Mouse (Mus musculus) lung, postnatal 0 days (tissue): ENCODE results near the gene RPS10-NUDT3. TPM values are rescaled to one million over a fixed set of nuclear protein-coding genes. Genes with fewer than 3 reads are reported as not detected.

Experiments used
- ATAC-seq: fragments of 200-750 bp; cut with Nextera tagmentation; 2 replicates; pipeline ENCODE4 v1.8.0; 2017; ENCODE audit warnings: moderate library complexity
- DNase-seq: peaks from one replicate; pipeline ENCODE4 v3.0.0-alpha.2; 2016; ENCODE audit warnings: low spot score
- H3K27ac ChIP-seq: fragments of 300-500 bp; sonication (generic); 2 replicates; pipeline ENCODE4 v1.5.1; 2014; ENCODE audit warnings: antibody characterized with exemption, mild to moderate bottlenecking, low read length, mixed read lengths
- H3K27me3 ChIP-seq: fragments of 300-500 bp; sonication (generic); replicated peaks from 2 replicates; pipeline ENCODE4 v1.6.1; 2014; ENCODE audit warnings: low read length, mixed read lengths; ENCODE audit not compliant: insufficient read depth
- H3K36me3 ChIP-seq: fragments of 300-500 bp; sonication (generic); 2 replicates; pipeline ENCODE4 v1.6.1; 2014; ENCODE audit warnings: low read length, mixed read lengths; ENCODE audit not compliant: insufficient read depth
- H3K4me1 ChIP-seq: fragments of 300-500 bp; sonication (generic); 2 replicates; pipeline ENCODE4 v1.6.1; 2014; ENCODE audit warnings: antibody characterized with exemption, low read depth, low read length, mixed read lengths; ENCODE audit not compliant: insufficient read depth
- H3K4me2 ChIP-seq: fragments of 300-500 bp; sonication (generic); replicated peaks from 2 replicates; pipeline ENCODE4 v1.6.1; 2014; ENCODE audit warnings: low read depth, mild to moderate bottlenecking, low read length, moderate library complexity, mixed read lengths
- H3K4me3 ChIP-seq: fragments of 300-500 bp; sonication (generic); 2 replicates; pipeline ENCODE4 v1.5.1; 2014; ENCODE audit warnings: low read depth, low read length
- H3K9ac ChIP-seq: fragments of 300-500 bp; sonication (generic); replicated peaks from 2 replicates; pipeline ENCODE4 v1.6.1; 2014; ENCODE audit warnings: low read depth, mild to moderate bottlenecking
- H3K9me3 ChIP-seq: fragments of 300-500 bp; sonication (generic); 2 replicates; pipeline ENCODE4 v1.6.1; 2016; ENCODE audit warnings: low read length, mixed read lengths
- CTCF ChIP-seq: IDR thresholded peaks from 2 replicates; pipeline ENCODE4 v1.5.1; 2016; ENCODE audit warnings: antibody characterized with exemption, mild to moderate bottlenecking
- EP300 ChIP-seq: IDR thresholded peaks from 2 replicates; pipeline ENCODE4 v1.6.1; 2016; ENCODE audit warnings: antibody characterized with exemption, mild to moderate bottlenecking, control low read depth
- WGBS: fragments of 180-500 bp; shearing (Covaris S2); extraction: QIAGEN DNeasy Blood & Tissue Kit; methylation state at CpG from one replicate; pipeline ENCODE4 v1.1.7; 2014; 5-methylcytosine and 5-hydroxymethylcytosine counted together
- polyA plus RNA-seq: library from polyadenylated mRNA; unstranded; fragments of >200 nt; fragmentation: Nextera tagmentation; extraction: Ambion mirVana; gene quantifications from 2 replicates; pipeline ENCODE4 v1.2.1, GENCODE M21; 2015

RPS10-NUDT3 gene
- polyA plus RNA-seq, 1 experiment from 2014 or later, result not detected

GRCm38 (mm10) chr17:27546574-27547085 is 88.4 kb downstream of the RPS10-NUDT3 start:
- 55% methylated on average over 7 of the region's 7 CpGs for WGBS
- no peak for TF ChIP-seq EP300
- TF ChIP-seq CTCF, result no peak
- no peaks in the 10 kb centered on the region for H3K4me1 ChIP-seq
- no peak overlapping the region for H3K27ac ChIP-seq
- H3K9ac ChIP-seq, result no peak overlapping the region
- no peak overlapping the region for H3K4me2 ChIP-seq
- no peaks in the 10 kb centered on the region for H3K36me3 ChIP-seq
- H3K4me3 ChIP-seq, result no peak overlapping the region
- H3K27me3 ChIP-seq, result no peaks in the 10 kb centered on the region
- H3K9me3 ChIP-seq, result no peaks in the 10 kb centered on the region
- DNase-seq (no peak), ATAC-seq (no peak)

- Histone ChIP-seq H3K4me1 (no peaks in the 10 kb centered on the region), H3K36me3 (no peaks in the 10 kb centered on the region), H3K9me3 (no peaks in the 10 kb centered on the region), H3K9ac (no peak overlapping the region), H3K27me3 (no peaks in the 10 kb centered on the region), H3K4me3 (no peak overlapping the region), H3K27ac (no peak overlapping the region), H3K4me2 (no peak overlapping the region)
- no peak for DNase-seq
- TF ChIP-seq EP300 (no peak), CTCF (no peak)
- 44% methylated on average over 12 of the region's 12 CpGs for WGBS
- no peak for ATAC-seq
These were observed 89.0 kb downstream of the RPS10-NUDT3 start for GRCm38 (mm10) chr17:27545991-27546390.

GRCm38 (mm10) chr17:27544551-27544950 is 90.5 kb downstream of the RPS10-NUDT3 start:
- H3K36me3 ChIP-seq, result no peaks in the 10 kb centered on the region
- H3K9ac ChIP-seq, result no peak overlapping the region
- WGBS, result 84% methylated on average over 11 of the region's 11 CpGs
- TF ChIP-seq EP300 (no peak), CTCF (no peak)
- no peak overlapping the region for H3K27ac ChIP-seq
- H3K4me2 ChIP-seq, result no peak overlapping the region
- H3K27me3 ChIP-seq, result no peaks in the 10 kb centered on the region
- no peaks in the 10 kb centered on the region for H3K4me1 ChIP-seq
- no peak overlapping the region for H3K4me3 ChIP-seq
- DNase-seq, result no peak
- H3K9me3 ChIP-seq, result no peaks in the 10 kb centered on the region
- no peak for ATAC-seq

GRCm38 (mm10) chr17:27541984-27542383 is 93.0 kb downstream of the RPS10-NUDT3 start:
- Histone ChIP-seq H3K4me1 (no peaks in the 10 kb centered on the region), H3K4me3 (no peak overlapping the region), H3K27ac (no peak overlapping the region), H3K9ac (no peak overlapping the region), H3K27me3 (no peaks in the 10 kb centered on the region), H3K36me3 (no peaks in the 10 kb centered on the region), H3K4me2 (no peak overlapping the region), H3K9me3 (no peaks in the 10 kb centered on the region)
- ATAC-seq (no peak), DNase-seq (no peak)
- 73% methylated on average over 3 of the region's 3 CpGs for WGBS
- TF ChIP-seq EP300 (no peak), CTCF (no peak)

GRCm38 (mm10) chr17:27541261-27541660 is 93.8 kb downstream of the RPS10-NUDT3 start:
- H3K27me3 ChIP-seq, result no peaks in the 10 kb centered on the region
- H3K4me3 ChIP-seq, result no peak overlapping the region
- 61% methylated on average over 2 of the region's 2 CpGs for WGBS
- H3K27ac ChIP-seq, result no peak overlapping the region
- no peak for TF ChIP-seq CTCF
- TF ChIP-seq EP300, result no peak
- no peaks in the 10 kb centered on the region for H3K36me3 ChIP-seq
- H3K9me3 ChIP-seq, result no peaks in the 10 kb centered on the region
- no peak for DNase-seq
- no peak overlapping the region for H3K4me2 ChIP-seq
- H3K4me1 ChIP-seq, result no peaks in the 10 kb centered on the region
- no peak for ATAC-seq
- no peak overlapping the region for H3K9ac ChIP-seq

GRCm38 (mm10) chr17:27534718-27535117 is 100.3 kb downstream of the RPS10-NUDT3 start:
- H3K4me1 ChIP-seq, result no peaks in the 10 kb centered on the region
- no peaks in the 10 kb centered on the region for H3K9me3 ChIP-seq
- H3K4me3 ChIP-seq, result no peak overlapping the region
- H3K27me3 ChIP-seq, result no peaks in the 10 kb centered on the region
- H3K9ac ChIP-seq, result no peak overlapping the region
- TF ChIP-seq EP300 (no peak), CTCF (peak; percentile 100)
- ATAC-seq (peak; percentile 67), DNase-seq (peak; percentile 83)
- 5% methylated on average over 10 of the region's 10 CpGs for WGBS
- H3K4me2 ChIP-seq, result no peak overlapping the region
- no peaks in the 10 kb centered on the region for H3K36me3 ChIP-seq
- no peak overlapping the region for H3K27ac ChIP-seq

- DNase-seq (no peak), ATAC-seq (no peak)
- Histone ChIP-seq H3K9me3 (no peaks in the 10 kb centered on the region), H3K36me3 (no peaks in the 10 kb centered on the region), H3K27me3 (no peaks in the 10 kb centered on the region), H3K4me1 (no peaks in the 10 kb centered on the region), H3K27ac (no peak overlapping the region), H3K4me2 (no peak overlapping the region), H3K4me3 (no peak overlapping the region), H3K9ac (no peak overlapping the region)
- no peak; the same call in 1 of the 2 replicates for TF ChIP-seq CTCF
- TF ChIP-seq EP300, result no peak
- 87% methylated on average over 3 of the region's 3 CpGs for WGBS
These were observed 101.7 kb downstream of the RPS10-NUDT3 start for GRCm38 (mm10) chr17:27533354-27533753.
